Mouse (Mus musculus): Measurements from ENCODE around the gene Timm50. TPM values are rescaled to one million over a fixed set of nuclear protein-coding genes. Genes with fewer than 3 reads are reported as not detected.

Gene Timm50
- 51.5 TPM for polyA plus RNA-seq (2014; fragmentation: Illumina TruSeq; extraction: RNeasy Lipid Tissue Mini Kit (QIAGEN cat#74804); ENCODE audit: low read depth, low replicate concordance)

GRCm38 (mm10) chr7:28311926-28312543 lies at the start of gene Timm50:
Gene Timm50 (minus strand): TSS chr7:28312072.

GRCm38 (mm10) chr7:28350155-28350883 lies 38.4 kb upstream of the Timm50 start, which contains the start of gene Rps16:
Gene Rps16 (plus strand): TSS chr7:28350652.

GRCm38 (mm10) chr7:28338108-28338998 lies 26.5 kb upstream of the Timm50 start, which contains the start of gene Supt5:
Gene Supt5 (minus strand): TSS chr7:28338746.

DNA sequence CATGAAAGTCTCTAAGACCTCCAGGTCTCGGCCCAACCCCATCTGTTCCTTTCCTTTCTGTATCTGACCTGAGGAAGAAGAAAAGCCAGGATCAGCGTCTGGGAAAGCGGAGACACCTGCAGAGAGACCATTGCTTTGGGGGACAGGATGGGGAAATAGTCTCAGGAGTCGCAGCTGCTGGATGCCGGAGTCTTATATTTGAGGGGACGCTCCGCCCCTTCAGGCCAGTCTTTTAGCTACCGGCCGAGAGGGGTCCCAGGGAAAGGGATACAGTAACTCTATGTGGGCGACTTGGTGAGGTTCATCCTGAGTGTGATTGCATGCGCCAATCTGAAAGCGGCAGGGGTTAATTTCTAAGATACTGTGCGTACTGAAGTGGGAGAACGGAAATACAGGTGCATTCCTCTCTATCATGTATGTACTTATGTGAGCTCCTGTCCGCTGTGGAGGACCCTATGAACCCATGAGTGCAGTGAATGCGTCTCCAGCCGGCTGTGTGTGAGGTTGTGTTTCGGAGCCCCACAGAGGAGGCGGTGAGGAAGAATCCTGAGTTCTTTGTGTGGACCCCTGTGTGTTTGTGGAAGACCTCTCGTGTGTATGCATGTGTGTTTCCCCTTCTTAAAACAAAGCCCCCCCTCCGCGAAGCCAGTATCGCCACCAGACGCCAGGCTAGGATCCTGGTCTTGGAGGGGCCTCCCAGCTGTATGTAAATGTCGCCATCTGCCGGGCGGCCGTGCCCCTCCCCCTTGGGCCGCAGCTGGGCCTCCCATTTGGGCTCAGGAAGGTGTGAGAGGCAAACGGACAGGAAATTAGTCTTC lies 10.0 kb downstream of the Timm50 start, which contains the start of gene Dll3:
Dll3 (minus strand) TSS at position 623 of the 818 bp plus-strand sequence.

GRCm38 (mm10) chr7:28290638-28291590 lies 21.0 kb downstream of the Timm50 start, which contains the start of gene Selenov:
Gene Selenov (minus strand): TSS chr7:28291186.

GRCm38 (mm10) chr7:28277615-28278278 lies 34.1 kb downstream of the Timm50 start, which contains the start of gene Eid2b:
Gene Eid2b (plus strand): TSS chr7:28277739.

GRCm38 (mm10) chr7:28267129-28268041 lies 44.5 kb downstream of the Timm50 start, which contains the start of gene Eid2:
Gene Eid2 (plus strand): TSS chr7:28267881.

Other genes with a start within 250 kb of the Timm50 start
- gene Fcgbp, start 240.8 kb downstream of the Timm50 start, polyA plus RNA-seq (2014; fragmentation: Illumina TruSeq; extraction: RNeasy Lipid Tissue Mini Kit (QIAGEN cat#74804); ENCODE audit: low read depth, low replicate concordance), result 0.55 TPM
- gene 9530053A07Rik, start 182.6 kb downstream of the Timm50 start, polyA plus RNA-seq (2014; fragmentation: Illumina TruSeq; extraction: RNeasy Lipid Tissue Mini Kit (QIAGEN cat#74804); ENCODE audit: low read depth, low replicate concordance), result not detected
- 49.5 TPM for gene Fbl, start 142.4 kb downstream of the Timm50 start, polyA plus RNA-seq (2014; fragmentation: Illumina TruSeq; extraction: RNeasy Lipid Tissue Mini Kit (QIAGEN cat#74804); ENCODE audit: low read depth, low replicate concordance)
- 19.2 TPM for gene Dyrk1b, start 132.6 kb downstream of the Timm50 start, polyA plus RNA-seq (2014; fragmentation: Illumina TruSeq; extraction: RNeasy Lipid Tissue Mini Kit (QIAGEN cat#74804); ENCODE audit: low read depth, low replicate concordance)
- 11.6 TPM for gene Eid2, start 44.2 kb downstream of the Timm50 start, polyA plus RNA-seq (2014; fragmentation: Illumina TruSeq; extraction: RNeasy Lipid Tissue Mini Kit (QIAGEN cat#74804); ENCODE audit: low read depth, low replicate concordance)
- gene Eid2b, start 34.3 kb downstream of the Timm50 start, polyA plus RNA-seq (2014; fragmentation: Illumina TruSeq; extraction: RNeasy Lipid Tissue Mini Kit (QIAGEN cat#74804); ENCODE audit: low read depth, low replicate concordance), result 12.3 TPM
- gene Selenov, start 20.9 kb downstream of the Timm50 start, polyA plus RNA-seq (2014; fragmentation: Illumina TruSeq; extraction: RNeasy Lipid Tissue Mini Kit (QIAGEN cat#74804); ENCODE audit: low read depth, low replicate concordance), result not detected
- gene Dll3, start 9.8 kb downstream of the Timm50 start, polyA plus RNA-seq (2014; fragmentation: Illumina TruSeq; extraction: RNeasy Lipid Tissue Mini Kit (QIAGEN cat#74804); ENCODE audit: low read depth, low replicate concordance), result not detected
- 59.3 TPM for gene Supt5, start 26.7 kb upstream of the Timm50 start, polyA plus RNA-seq (2014; fragmentation: Illumina TruSeq; extraction: RNeasy Lipid Tissue Mini Kit (QIAGEN cat#74804); ENCODE audit: low read depth, low replicate concordance)
- 485 TPM for gene Rps16, start 38.6 kb upstream of the Timm50 start, polyA plus RNA-seq (2014; fragmentation: Illumina TruSeq; extraction: RNeasy Lipid Tissue Mini Kit (QIAGEN cat#74804); ENCODE audit: low read depth, low replicate concordance)
- gene Plekhg2, start 60.5 kb upstream of the Timm50 start, polyA plus RNA-seq (2014; fragmentation: Illumina TruSeq; extraction: RNeasy Lipid Tissue Mini Kit (QIAGEN cat#74804); ENCODE audit: low read depth, low replicate concordance), result 18.8 TPM
- gene Zfp36, start 68.2 kb upstream of the Timm50 start, polyA plus RNA-seq (2014; fragmentation: Illumina TruSeq; extraction: RNeasy Lipid Tissue Mini Kit (QIAGEN cat#74804); ENCODE audit: low read depth, low replicate concordance), result 24.9 TPM
- gene Med29, start 80.6 kb upstream of the Timm50 start, polyA plus RNA-seq (2014; fragmentation: Illumina TruSeq; extraction: RNeasy Lipid Tissue Mini Kit (QIAGEN cat#74804); ENCODE audit: low read depth, low replicate concordance), result 27.4 TPM
- 87.3 TPM for gene Paf1, start 80.9 kb upstream of the Timm50 start, polyA plus RNA-seq (2014; fragmentation: Illumina TruSeq; extraction: RNeasy Lipid Tissue Mini Kit (QIAGEN cat#74804); ENCODE audit: low read depth, low replicate concordance)
- 6.0 TPM for gene Gmfg, start 125.4 kb upstream of the Timm50 start, polyA plus RNA-seq (2014; fragmentation: Illumina TruSeq; extraction: RNeasy Lipid Tissue Mini Kit (QIAGEN cat#74804); ENCODE audit: low read depth, low replicate concordance)
- gene Lrfn1, start 139.9 kb upstream of the Timm50 start, polyA plus RNA-seq (2014; fragmentation: Illumina TruSeq; extraction: RNeasy Lipid Tissue Mini Kit (QIAGEN cat#74804); ENCODE audit: low read depth, low replicate concordance), result 0.94 TPM
- not detected for gene Ifnl2, start 198.4 kb upstream of the Timm50 start, polyA plus RNA-seq (2014; fragmentation: Illumina TruSeq; extraction: RNeasy Lipid Tissue Mini Kit (QIAGEN cat#74804); ENCODE audit: low read depth, low replicate concordance)
- not detected for gene Ifnl3, start 210.8 kb upstream of the Timm50 start, polyA plus RNA-seq (2014; fragmentation: Illumina TruSeq; extraction: RNeasy Lipid Tissue Mini Kit (QIAGEN cat#74804); ENCODE audit: low read depth, low replicate concordance)
- gene Sycn, start 228.8 kb upstream of the Timm50 start, polyA plus RNA-seq (2014; fragmentation: Illumina TruSeq; extraction: RNeasy Lipid Tissue Mini Kit (QIAGEN cat#74804); ENCODE audit: low read depth, low replicate concordance), result not detected
- not detected for gene Nccrp1, start 235.2 kb upstream of the Timm50 start, polyA plus RNA-seq (2014; fragmentation: Illumina TruSeq; extraction: RNeasy Lipid Tissue Mini Kit (QIAGEN cat#74804); ENCODE audit: low read depth, low replicate concordance)